Mouse (Mus musculus) megakaryocyte-erythroid progenitor cell, adult 5-6 weeks (primary cell): ENCODE results near the gene Tsnax. TPM values are rescaled to one million over a fixed set of nuclear protein-coding genes. Genes with fewer than 3 reads are reported as not detected.

ENCODE experiments used
- ATAC-seq: replicated peaks from 2 replicates; pipeline ENCODE4 v1.8.0; 2016; ENCODE audit warnings: mild to moderate bottlenecking, inconsistent platforms; ENCODE audit not compliant: severe bottlenecking, poor library complexity, low FRiP score, low TSS enrichment
- total RNA-seq, 2 experiments: library from RNA; stranded (forward) in 1 of 2; stranded (reverse) in 1 of 2; fragments of 200-1000, 215-1000 nt in 1 of 2; fragments of >200 nt in 1 of 2; fragmentation: Nextera tagmentation in 1 of 2; gene quantifications; 2 replicates each; pipeline ENCODE4 v1.2.3; 2014 to 2017

Tsnax gene
- 57.8 and 63.6 TPM in 2 replicates for total RNA-seq (2014; fragmentation: Nextera tagmentation)
- total RNA-seq (2017): 73.7 and 83.3 TPM in 2 replicates

DNA sequence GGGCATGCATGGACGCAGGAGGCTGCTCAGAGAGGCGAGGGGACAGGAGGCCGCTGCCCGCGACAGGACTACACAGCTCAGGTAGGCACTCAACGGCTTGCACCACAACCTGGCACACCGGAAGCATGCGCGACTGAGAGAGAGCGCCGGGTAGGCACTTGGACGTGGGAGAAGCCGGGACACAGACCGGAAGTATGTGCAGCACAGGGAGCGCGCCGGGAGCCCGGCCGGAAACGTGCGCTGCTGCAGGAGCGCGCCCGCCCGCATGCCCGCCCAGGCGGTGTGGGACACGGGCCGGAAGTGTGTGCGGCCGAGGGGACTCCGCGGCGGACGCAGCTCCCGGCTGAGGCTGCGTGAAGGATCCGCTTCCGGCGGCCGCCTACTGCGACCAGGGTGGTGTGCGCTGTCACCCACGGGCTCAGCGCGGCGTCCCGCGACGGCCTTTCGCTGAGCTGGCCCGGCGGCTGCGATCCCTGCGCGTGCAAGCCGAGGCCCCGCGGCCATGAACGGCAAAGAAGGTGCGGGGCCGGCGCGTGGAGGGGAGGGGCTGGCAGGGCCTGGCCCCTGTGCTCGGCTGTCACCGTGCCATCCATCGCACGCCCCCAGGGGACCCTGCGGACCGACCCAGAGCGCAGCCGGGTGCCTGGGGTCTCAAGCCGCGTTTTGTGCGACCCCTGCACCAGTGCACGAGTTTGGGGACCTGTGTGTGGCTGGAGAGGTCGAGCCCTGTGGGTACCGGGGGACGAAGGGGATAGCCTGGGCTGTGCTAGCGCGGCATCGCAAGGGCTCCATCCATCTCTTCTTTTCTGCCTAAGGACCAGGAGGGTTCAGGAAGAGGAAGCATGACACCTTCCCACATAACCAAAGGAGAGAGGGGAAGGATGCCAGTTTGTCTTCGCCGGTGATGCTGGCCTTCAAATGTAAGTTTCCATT is at the start of gene Tsnax:
Gene Tsnax, plus strand, starts transcription at position 303 of the 933 bp plus-strand sequence.
- peak; percentile 97 for ATAC-seq

DNA sequence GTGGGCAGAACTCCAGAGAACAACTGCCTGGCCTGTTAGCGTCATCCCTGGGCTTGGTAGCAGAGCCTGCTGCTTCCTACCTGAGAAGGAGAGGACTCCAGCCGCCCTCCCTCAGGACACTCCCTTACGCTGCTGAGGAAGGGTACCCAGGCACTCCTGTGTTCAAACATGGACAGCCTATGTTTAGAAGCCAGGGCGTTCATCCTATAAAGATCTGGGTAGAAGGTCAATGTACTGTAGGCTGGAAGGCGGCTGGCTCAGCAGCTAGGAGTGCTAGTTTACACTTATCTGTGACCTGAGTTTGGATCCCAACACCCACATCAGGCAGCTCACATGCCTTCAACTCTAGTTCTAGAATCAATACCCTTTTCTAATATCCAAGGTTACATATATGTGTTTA is 49.6 kb upstream of the Tsnax start:
- ATAC-seq: no peak

DNA sequence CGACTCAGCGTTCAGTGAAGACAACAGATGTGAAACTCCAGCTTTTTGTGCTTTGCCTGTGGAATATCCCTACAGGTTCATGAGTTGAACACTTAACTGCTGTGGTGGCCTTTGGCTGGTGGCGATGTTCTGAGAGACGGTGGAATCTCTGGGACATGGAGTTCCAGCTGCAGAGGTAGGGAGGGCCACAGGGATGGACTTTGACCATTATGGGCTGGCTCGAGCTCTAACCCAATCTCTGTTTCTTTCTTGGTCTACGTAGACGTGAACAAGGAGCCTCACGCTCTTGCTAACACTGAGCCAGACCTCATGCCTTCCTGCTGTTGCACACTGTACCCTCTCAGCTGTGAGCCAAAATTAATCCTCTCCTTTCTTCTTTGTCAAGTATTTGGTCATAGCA is 47.8 kb upstream of the Tsnax start:
- no peak for ATAC-seq

DNA sequence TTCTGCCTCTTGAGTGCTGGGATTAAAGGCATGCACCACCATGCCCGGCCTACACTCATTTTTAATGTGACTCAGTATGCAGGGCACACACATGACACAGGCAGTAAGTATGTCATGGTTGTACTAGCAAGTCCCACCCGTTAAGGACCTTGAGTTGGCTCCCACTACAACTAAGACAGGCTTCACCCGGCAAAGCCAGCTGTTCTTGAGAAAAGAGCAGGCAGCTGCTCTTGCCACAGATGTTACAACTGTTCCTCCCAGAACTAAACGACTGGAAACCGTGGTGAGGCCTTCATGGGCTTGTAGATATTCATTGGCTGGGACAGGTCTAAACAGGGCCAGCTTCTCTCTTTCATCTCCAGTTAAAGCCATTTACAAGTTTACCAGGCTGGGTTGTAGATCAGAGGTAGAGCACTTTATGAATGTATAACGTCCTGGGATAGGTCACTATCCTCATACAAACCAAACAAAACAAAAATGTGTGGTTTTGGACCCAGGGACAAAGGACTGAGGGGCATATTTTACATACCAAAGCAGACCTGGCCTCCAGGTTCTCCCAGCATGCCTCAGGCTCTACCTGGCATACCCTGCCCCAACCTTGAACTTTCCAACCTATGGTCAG is 42.4 kb upstream of the Tsnax start:
- ATAC-seq: no peak

DNA sequence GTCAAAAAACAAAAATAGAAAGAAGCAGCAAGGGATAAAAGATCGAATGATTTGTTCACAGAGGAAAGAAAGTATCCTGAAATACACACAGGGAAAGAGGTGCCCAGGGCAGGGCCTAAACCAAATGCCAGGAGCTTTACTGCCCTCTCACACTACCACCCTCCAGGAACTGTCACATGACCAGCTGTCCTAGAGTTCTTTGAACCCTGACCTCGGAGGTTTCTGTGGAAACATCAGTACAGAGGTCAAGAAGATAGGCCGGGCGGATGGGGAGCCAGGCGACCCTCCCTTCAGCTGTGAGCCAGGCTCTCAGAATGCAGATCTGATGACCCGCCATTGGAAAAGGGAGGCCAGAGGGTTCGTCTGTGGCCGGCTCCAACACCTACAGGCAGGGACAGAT is 39.6 kb upstream of the Tsnax start:
- no peak for ATAC-seq

DNA sequence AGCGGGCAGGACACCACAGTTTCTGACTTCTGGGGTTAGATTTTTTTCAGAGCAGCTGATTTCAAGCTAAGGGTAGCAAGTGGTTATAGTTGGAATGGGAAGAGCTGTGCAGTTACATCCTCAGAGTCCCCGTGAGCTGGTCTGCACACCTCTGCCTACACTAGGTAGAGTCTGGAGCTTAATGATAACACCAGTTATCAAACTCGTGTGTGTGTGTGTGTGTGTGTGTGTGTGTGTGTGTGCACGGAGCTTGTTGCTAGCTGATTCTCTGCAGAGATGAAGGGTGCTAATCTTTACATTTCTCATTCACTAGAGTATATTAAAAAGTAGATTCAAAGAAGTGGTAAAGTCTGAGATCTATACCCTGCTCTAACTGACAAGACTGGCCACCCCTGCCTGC is 38.5 kb upstream of the Tsnax start:
- ATAC-seq: 0 out of 2 replicates have a peak, but pooled peaks have one; percentile 22

DNA sequence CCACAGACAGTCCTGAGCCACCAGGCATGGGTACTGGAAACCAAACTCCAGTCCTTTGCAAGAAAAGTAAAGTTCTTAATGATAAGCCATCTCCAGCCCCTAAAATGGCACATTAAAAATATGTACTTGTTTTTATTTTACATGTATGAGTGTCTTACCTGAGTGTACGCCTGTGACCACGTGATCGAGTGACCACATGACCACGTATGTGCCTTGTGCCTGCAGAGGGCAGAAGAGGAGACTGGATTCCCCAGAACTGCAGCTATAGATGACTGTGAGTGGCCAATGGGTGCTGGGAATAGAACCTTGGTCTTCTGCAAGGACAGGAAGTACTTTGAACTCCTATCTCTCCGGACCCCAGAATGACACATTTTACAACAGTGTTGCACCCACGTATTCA is 36.6 kb upstream of the Tsnax start:
- ATAC-seq: no peak

DNA sequence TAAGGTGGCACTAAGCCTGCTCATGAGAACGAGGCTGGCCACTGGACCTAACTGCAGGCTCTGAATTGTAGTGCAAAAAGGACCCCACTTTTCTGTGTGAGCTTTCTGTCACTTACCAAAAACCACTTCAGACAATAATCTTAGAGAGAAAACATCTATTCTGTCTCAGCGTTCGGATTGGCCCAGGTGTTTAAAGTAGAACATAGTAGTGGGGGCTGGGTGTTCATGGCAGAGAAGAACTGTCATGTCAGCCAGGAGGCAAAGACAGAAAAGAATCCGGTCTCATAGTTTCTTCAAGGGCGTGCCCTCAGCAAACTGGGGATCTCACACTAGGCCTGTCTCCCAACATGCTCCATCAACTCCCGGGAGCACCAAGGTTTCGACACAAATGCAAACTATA is 34.8 kb upstream of the Tsnax start:
- ATAC-seq: no peak

DNA sequence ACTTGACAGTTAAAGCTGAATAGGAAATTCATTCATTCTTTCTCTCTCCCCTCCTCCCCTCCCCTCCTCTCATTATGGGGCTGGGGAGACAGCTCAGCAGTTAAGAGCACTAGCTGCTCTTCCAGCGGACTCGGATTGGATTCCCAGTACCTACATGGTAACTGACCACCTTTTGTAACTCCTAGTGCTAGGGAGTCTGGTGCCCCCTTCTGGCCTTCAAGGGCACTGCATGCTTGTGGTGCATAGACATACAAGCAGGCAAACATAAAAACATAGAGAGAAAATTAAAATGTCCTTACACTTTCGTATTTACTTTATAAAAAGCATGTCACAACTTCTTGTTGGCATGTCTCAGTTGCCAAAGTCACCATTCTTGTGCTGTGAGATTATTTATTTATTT is 32.8 kb upstream of the Tsnax start:
- no peak for ATAC-seq

DNA sequence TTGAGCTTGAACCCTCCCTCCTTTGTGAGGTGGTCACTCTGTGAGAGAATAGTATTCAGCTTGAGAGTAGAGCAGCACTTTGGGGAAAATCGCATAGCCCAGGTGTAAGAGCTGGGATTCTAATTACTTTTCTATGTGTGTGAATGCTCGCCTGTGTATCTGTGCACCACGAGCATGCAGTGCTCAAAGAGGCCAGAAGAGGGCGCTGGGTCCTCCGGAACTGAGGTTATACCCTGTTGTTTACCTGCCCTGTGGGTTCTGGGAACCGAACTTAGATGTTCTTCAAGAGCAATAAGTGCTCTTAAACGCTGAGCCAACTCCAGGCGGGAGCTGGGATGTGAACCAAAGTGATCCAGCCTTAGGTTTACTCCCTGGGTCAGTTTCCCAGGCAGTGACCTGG is 32.0 kb upstream of the Tsnax start:
- 0 out of 2 replicates have a peak, but pooled peaks have one; percentile 14 for ATAC-seq

DNA sequence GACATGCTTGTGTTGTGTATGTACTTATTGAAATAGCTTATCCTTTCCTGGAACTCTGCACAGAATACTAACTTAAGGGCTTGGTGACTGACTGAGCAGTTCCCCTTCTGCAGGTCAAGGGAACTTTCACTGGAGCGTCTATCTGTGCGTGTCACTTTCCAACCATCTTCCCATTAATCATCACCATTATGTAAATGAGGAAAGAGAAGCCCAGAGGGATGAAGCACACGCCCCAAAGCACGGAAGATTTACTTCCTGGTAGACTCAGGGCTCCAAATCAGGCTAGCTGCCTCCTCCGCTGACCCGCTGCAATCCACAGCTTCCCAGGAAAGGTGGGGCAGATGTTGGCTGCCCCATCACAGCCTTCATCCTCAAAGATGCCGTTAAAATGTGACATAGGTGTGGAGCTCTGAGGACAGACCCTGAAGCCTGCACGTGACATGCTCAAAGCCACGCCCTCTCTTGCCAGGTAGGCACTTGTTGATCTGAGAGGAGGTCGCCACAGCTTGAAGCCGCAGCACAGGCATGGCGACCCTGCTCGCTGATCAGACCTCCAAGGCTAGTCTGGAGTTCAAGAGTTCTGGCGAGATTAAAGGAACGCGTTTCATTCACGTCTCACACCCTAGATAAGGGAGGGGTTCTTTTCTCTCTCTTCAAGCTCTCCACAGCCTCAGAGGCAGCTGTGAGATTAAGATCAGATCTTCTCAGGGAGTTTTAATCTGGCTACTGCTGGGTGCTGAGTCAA is 21.7 kb upstream of the Tsnax start:
- ATAC-seq: no peak

DNA sequence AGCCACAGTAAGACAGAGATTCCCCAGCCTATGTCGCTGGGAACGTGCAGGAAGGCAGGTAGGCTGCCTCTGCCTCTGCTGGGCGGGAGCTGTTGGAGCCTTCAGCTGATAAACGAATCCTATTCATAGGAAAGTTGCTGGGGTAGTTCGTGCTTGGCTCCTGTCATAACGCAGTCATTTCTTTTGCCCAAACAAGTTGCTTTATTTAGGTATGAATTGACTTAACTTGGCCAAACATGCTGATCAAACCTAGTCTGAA is 21.2 kb upstream of the Tsnax start:
- no peak for ATAC-seq

DNA sequence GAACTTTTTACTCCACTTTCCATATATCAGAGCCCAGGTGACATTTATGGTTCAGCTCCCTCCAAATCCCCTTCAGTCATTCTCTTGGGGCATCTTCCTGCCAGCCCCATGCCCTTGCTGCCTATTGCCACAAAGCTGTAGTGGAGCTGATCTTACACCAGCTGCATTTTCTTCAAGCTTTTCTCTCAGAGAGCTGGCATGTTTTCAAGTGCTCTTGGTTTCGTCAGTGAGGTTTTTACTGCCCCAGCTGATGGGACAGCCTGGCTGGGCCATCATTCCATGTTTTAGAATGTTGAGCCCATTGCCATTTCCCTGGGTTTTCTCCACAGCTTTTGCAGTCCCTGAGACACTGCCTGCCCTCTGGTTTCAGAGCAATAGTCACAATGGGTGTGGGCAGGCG is 17.0 kb upstream of the Tsnax start:
- ATAC-seq: no peak

DNA sequence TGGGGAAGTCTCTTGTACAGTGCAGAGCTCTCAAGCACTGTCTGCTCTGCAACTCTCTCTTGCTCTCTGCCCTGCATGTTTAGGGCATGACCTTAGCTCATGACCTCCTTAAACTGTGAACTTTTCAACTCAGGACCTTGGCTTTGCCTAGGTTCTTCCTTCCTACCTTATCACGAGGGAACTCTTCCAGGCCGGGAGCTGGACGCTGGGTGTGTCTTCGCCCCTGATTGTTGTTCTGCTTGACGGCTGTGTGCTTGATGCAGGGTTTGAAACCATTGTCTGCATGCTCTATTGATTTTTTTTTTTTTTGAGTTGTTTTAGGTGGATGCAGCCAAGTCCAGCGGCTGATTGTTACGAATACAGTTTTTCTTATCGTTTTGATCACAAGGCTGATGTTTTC is 11.3 kb downstream of the Tsnax start:
- no peak for ATAC-seq

DNA sequence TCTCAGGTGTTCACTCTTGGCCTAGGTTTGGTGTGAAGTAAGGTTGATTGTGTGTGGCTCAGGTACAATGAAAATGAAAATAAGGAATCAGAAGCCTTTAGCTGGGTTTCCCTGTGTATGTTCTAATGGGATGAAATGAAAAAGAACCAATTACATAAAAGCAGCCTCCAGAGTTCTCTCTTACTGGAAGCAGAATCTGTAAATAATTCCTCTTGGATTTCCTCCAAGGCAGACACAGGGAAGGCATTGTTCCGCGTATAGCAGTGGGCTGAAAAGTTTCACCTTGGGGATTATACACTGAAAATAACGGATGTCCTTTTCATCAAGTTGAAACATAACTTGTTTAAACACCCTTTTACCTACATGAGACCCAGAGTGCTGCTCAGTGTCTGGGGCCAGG is 14.4 kb downstream of the Tsnax start:
- no peak for ATAC-seq

DNA sequence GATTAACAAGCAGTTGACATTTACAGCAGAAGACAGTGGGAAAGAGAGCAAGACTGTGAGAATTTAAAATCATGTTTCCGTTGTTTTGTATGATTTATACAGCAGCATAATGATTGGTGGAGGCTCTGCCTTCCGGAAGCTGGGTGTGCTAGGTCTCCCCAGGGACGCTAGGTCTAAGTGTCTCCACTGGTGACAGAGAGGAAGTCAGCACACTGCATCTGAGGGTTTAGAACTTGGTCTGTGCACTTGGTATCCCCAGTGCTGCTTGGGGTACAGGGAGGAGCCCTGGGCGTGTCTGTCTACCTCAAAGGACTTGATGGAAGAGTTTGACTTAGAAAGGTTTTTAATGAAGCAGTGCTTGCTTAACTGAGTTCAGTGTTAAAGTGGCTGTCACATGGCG is 16.0 kb downstream of the Tsnax start:
- ATAC-seq: no peak

DNA sequence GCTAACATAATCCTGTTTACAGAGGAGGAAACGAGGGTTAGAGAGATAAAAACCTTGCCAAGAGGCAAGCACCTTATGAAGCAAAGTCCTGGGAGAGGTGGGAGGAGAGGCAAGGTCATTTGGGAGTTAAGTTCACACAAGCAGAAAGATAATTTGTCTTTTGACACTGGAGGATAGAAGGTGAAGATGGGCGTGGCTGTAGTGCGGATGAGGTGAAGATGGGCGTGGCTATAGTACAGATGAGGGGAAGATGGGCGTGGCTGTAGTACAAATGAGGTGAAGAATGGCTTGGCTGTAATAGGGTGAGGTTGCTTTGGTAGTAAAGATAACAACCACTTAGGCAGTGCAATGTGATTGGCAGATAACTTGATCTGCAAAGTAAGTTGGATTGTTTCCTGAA is 18.5 kb downstream of the Tsnax start:
- ATAC-seq: peak; percentile 89

DNA sequence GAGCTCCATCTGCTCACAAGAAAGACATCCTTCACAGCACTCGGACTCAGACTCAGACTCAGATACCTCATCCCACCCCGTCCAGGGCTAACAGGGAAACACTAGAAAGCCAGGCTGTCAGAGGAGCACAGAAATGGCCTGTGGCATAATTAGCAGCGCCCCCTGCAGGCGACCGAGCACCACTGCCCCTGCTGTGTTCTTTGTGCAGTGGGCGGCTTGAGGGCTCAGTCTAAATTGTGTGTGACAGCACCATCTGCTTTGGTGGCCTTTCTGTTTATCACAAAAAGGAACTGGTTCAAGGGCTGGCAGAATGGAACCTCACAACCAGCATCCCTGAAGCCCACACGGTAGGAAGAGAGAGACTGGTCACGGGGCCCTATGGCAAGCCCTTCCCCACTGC is 21.9 kb downstream of the Tsnax start:
- ATAC-seq: peak; percentile 64

DNA sequence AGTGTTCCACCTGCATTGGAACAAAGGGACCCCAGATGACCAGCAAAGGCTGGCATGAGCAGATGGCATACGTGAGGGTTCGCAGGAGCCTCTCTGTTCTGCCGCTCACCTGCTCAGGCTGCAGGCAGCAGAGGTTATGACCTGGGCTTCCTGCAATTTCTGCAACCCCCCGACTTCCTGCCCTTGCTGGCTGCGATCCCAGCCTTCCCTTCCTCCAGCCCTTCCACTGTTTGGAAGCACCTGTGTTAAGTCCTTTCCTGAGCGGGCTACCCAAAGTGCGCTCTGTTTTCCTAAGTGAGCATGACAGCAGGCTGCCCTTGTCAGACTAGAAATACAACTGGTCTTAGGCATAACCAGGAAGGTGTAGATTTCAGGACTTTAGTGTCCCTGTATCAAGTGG is 24.3 kb downstream of the Tsnax start:
- no peak for ATAC-seq

DNA sequence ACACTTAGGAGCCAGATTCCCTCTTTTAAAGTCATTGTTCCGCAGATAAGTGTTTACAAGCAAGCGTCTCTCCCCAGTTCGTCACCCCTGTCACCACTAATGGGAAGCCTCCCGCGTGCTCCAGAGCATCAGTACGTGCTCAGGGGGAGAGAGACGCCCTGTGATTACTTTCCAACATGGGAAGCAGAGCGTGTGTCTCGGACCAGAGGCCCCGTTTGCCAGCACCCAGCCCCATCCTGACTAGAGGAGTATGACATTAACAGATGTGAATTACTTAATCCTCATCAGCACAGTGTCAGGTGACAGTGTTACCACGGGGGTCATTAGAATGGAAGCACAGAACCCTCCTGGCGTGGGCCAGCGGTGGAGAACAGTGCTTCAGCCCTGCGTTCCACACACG is 25.9 kb downstream of the Tsnax start:
- ATAC-seq: no peak
